Mouse (Mus musculus) lung, embryonic 15.5 days (tissue): ENCODE measurements around the gene Acsbg1. TPM values are rescaled to one million over a fixed set of nuclear protein-coding genes. Genes with fewer than 3 reads are reported as not detected.
"Not testable (repeated sequence)": the region's sequence is repeated elsewhere in the genome, so short reads cannot be mapped to it uniquely, and the experiment has no call there.

Experiments used
- ATAC-seq: fragments of 200-750 bp; cut with Nextera tagmentation; 2 replicates; pipeline ENCODE4 v1.8.0; 2017; ENCODE audit warnings: moderate number of reproducible peaks, borderline replicate concordance; ENCODE audit not compliant: low FRiP score, low TSS enrichment; ENCODE audit errors: extremely low read depth
- H3K27ac ChIP-seq: fragments of 300-500 bp; sonication (generic); 2 replicates; pipeline ENCODE4 v1.5.1; 2015; ENCODE audit warnings: moderate library complexity, mild to moderate bottlenecking, inconsistent platforms
- H3K27me3 ChIP-seq: fragments of 300-500 bp; sonication (generic); 2 replicates; pipeline ENCODE4 v1.6.1; 2015; ENCODE audit warnings: inconsistent platforms
- H3K36me3 ChIP-seq: fragments of 300-500 bp; sonication (generic); 2 replicates; pipeline ENCODE4 v1.6.1; 2015; ENCODE audit warnings: inconsistent platforms
- H3K4me1 ChIP-seq: fragments of 300-500 bp; sonication (generic); 2 replicates; pipeline ENCODE4 v1.6.1; 2015; ENCODE audit warnings: inconsistent platforms
- H3K4me2 ChIP-seq: fragments of 300-500 bp; sonication (generic); 2 replicates; pipeline ENCODE4 v1.6.1; 2015; ENCODE audit warnings: inconsistent platforms, mild to moderate bottlenecking, moderate library complexity
- H3K4me3 ChIP-seq: fragments of 300-500 bp; sonication (generic); 2 replicates; pipeline ENCODE4 v1.5.1; 2015; ENCODE audit warnings: mild to moderate bottlenecking, inconsistent platforms
- H3K9ac ChIP-seq: fragments of 300-500 bp; sonication (generic); 2 replicates; pipeline ENCODE4 v1.6.1; 2015; ENCODE audit warnings: inconsistent platforms
- H3K9me3 ChIP-seq: fragments of 300-500 bp; sonication (generic); 2 replicates; pipeline ENCODE4 v1.6.1; 2016; ENCODE audit warnings: inconsistent platforms
- WGBS: fragments of 180-500 bp; shearing (Covaris S2); methylation state at CpG from one replicate; pipeline ENCODE4 v1.1.7; 2015; 5-methylcytosine and 5-hydroxymethylcytosine counted together
- polyA plus RNA-seq: library from polyadenylated mRNA; unstranded; fragments of >200 nt; fragmentation: Nextera tagmentation; extraction: Ambion mirVana; gene quantifications from 2 replicates; pipeline ENCODE4 v1.2.1, GENCODE M21; 2015

Gene Acsbg1
- polyA plus RNA-seq, 1 experiment from 2014 or later: 0.39 TPM

GRCm38 (mm10) chr9:54602386-54602785, 59.3 kb downstream of the Acsbg1 start:
- H3K36me3 ChIP-seq: peaks cover 53% of the 10 kb centered on the region
- WGBS: 83% methylated on average over 2 of the region's 2 CpGs
- H3K9ac ChIP-seq: no peak overlapping the region
- H3K27me3 ChIP-seq: no peaks in the 10 kb centered on the region
- H3K4me3 ChIP-seq: no peak overlapping the region
- no peak overlapping the region for H3K27ac ChIP-seq
- no peaks in the 10 kb centered on the region for H3K4me1 ChIP-seq
- H3K9me3 ChIP-seq: no peaks in the 10 kb centered on the region
- H3K4me2 ChIP-seq: no peak overlapping the region
- no peak for ATAC-seq

GRCm38 (mm10) chr9:54596752-54597465, 64.8 kb downstream of the Acsbg1 start:
- no peak overlapping the region for H3K4me2 ChIP-seq
- no peak for ATAC-seq

GRCm38 (mm10) chr9:54593652-54594051, 68.0 kb downstream of the Acsbg1 start:
- not testable (repeated sequence) for ATAC-seq, H3K9ac ChIP-seq, H3K4me3 ChIP-seq, H3K27me3 ChIP-seq, H3K4me1 ChIP-seq, H3K4me2 ChIP-seq, H3K9me3 ChIP-seq, H3K27ac ChIP-seq
- H3K36me3 ChIP-seq: peaks cover 60% of the 10 kb centered on the region
- WGBS: 78% methylated on average over 4 of the region's 4 CpGs

More at GRCm38 (mm10) chr9:54596752-54597465, 64.8 kb downstream of the Acsbg1 start:
- Histone ChIP-seq H3K4me1 (no peaks in the 10 kb centered on the region), H3K27me3 (no peaks in the 10 kb centered on the region), H3K27ac (no peak overlapping the region), H3K9ac (no peak overlapping the region), H3K4me3 (no peak overlapping the region), H3K36me3 (peaks cover 76% of the 10 kb centered on the region), H3K9me3 (no peaks in the 10 kb centered on the region)
- WGBS: 93% methylated on average over 15 of the region's 15 CpGs

GRCm38 (mm10) chr9:54587863-54588262, 73.8 kb downstream of the Acsbg1 start:
- no peak for ATAC-seq
- H3K27me3 ChIP-seq: no peaks in the 10 kb centered on the region
- peaks cover 10% of the 10 kb centered on the region for H3K4me1 ChIP-seq
- WGBS: 74% methylated on average over 4 of the region's 4 CpGs
- no peak overlapping the region for H3K9ac ChIP-seq
- no peaks in the 10 kb centered on the region for H3K9me3 ChIP-seq
- H3K4me3 ChIP-seq: no peak overlapping the region
- no peak overlapping the region for H3K27ac ChIP-seq
- no peak overlapping the region for H3K4me2 ChIP-seq
- peaks cover 11% of the 10 kb centered on the region for H3K36me3 ChIP-seq

GRCm38 (mm10) chr9:54586199-54587061, 75.2 kb downstream of the Acsbg1 start, which contains the start of gene Idh3a:
Gene Idh3a, plus strand, starts transcription at chr9:54586334.
- peaks cover 5% of the 10 kb centered on the region for H3K36me3 ChIP-seq
- no peaks in the 10 kb centered on the region for H3K27me3 ChIP-seq
- whole genome bisulfite sequencing: 0% methylated on average over 63 of the region's 73 CpGs
- ATAC-seq: peak; percentile 100
- H3K9me3 ChIP-seq: no peaks in the 10 kb centered on the region
- no peak within 1 kb of the TSS for H3K27ac ChIP-seq
- H3K4me2 ChIP-seq: peak within 1 kb of the TSS; percentile 91
- H3K9ac ChIP-seq: peak within 1 kb of the TSS; percentile 72
- peak within 1 kb of the TSS; percentile 69 for H3K4me3 ChIP-seq
- peaks cover 10% of the 10 kb centered on the region for H3K4me1 ChIP-seq

- no peak for ATAC-seq
- H3K4me3 ChIP-seq: peak overlapping the region; percentile 69
- 30% methylated on average over 5 of the region's 5 CpGs for WGBS
- H3K27me3 ChIP-seq: no peaks in the 10 kb centered on the region
- H3K4me2 ChIP-seq: peak overlapping the region; percentile 91
- no peak overlapping the region for H3K27ac ChIP-seq
- H3K4me1 ChIP-seq: peaks cover 10% of the 10 kb centered on the region
- H3K36me3 ChIP-seq: peaks cover 4% of the 10 kb centered on the region; the same call in 1 of the 2 replicates
- peak overlapping the region; percentile 31; the same call in 1 of the 2 replicates for H3K9ac ChIP-seq
- H3K9me3 ChIP-seq: no peaks in the 10 kb centered on the region
Observed at GRCm38 (mm10) chr9:54585839-54586198, 75.9 kb downstream of the Acsbg1 start.

- not testable (repeated sequence) for ATAC-seq, H3K4me3 ChIP-seq, H3K27me3 ChIP-seq, H3K36me3 ChIP-seq, H3K27ac ChIP-seq, H3K4me2 ChIP-seq, H3K4me1 ChIP-seq, H3K9me3 ChIP-seq, H3K9ac ChIP-seq
- WGBS: 60% methylated on average over 2 of the region's 2 CpGs
Observed at GRCm38 (mm10) chr9:54584127-54584526, 77.5 kb downstream of the Acsbg1 start.

- Histone ChIP-seq H3K9me3 (no peaks in the 10 kb centered on the region), H3K4me1 (peaks cover 10% of the 10 kb centered on the region), H3K9ac (no peak overlapping the region), H3K27me3 (no peaks in the 10 kb centered on the region), H3K27ac (no peak overlapping the region), H3K4me3 (no peak overlapping the region), H3K4me2 (no peak overlapping the region), H3K36me3 (no peaks in the 10 kb centered on the region)
- 27% methylated on average over 1 of the region's 1 CpGs for WGBS
- ATAC-seq: no peak
Observed at GRCm38 (mm10) chr9:54583712-54584111, 78.0 kb downstream of the Acsbg1 start.

- Histone ChIP-seq H3K36me3 (no peaks in the 10 kb centered on the region), H3K9me3 (no peaks in the 10 kb centered on the region), H3K4me1 (peaks cover 3% of the 10 kb centered on the region; the same call in 1 of the 2 replicates)
Observed at GRCm38 (mm10) chr9:54571130-54571839, 90.4 kb downstream of the Acsbg1 start.

GRCm38 (mm10) chr9:54568732-54569131, 92.9 kb downstream of the Acsbg1 start:
- no peak overlapping the region for H3K9ac ChIP-seq
- no peak overlapping the region for H3K4me3 ChIP-seq
- H3K4me2 ChIP-seq: no peak overlapping the region
- no peaks in the 10 kb centered on the region for H3K9me3 ChIP-seq
- H3K36me3 ChIP-seq: no peaks in the 10 kb centered on the region
- H3K4me1 ChIP-seq: peaks cover 3% of the 10 kb centered on the region; the same call in 1 of the 2 replicates
- H3K27ac ChIP-seq: no peak overlapping the region
- no peak for ATAC-seq
- H3K27me3 ChIP-seq: no peaks in the 10 kb centered on the region
- WGBS: 34% methylated on average over 2 of the region's 2 CpGs

More at GRCm38 (mm10) chr9:54571130-54571839, 90.4 kb downstream of the Acsbg1 start:
- Histone ChIP-seq H3K27me3 (no peaks in the 10 kb centered on the region), H3K9ac (no peak overlapping the region), H3K27ac (no peak overlapping the region), H3K4me3 (no peak overlapping the region), H3K4me2 (no peak overlapping the region)
- WGBS: 27% methylated on average over 9 of the region's 9 CpGs
- no peak for ATAC-seq

GRCm38 (mm10) chr9:54566958-54567357, 94.7 kb downstream of the Acsbg1 start:
- WGBS: 40% methylated on average over 4 of the region's 4 CpGs
- no peak overlapping the region for H3K9ac ChIP-seq
- no peaks in the 10 kb centered on the region for H3K27me3 ChIP-seq
- no peak overlapping the region for H3K4me2 ChIP-seq
- H3K27ac ChIP-seq: peak overlapping the region; percentile 54
- peaks cover 3% of the 10 kb centered on the region; the same call in 1 of the 2 replicates for H3K4me1 ChIP-seq
- peak; percentile 19; the same call in 1 of the 2 replicates for ATAC-seq
- no peaks in the 10 kb centered on the region for H3K9me3 ChIP-seq
- no peaks in the 10 kb centered on the region for H3K36me3 ChIP-seq
- no peak overlapping the region for H3K4me3 ChIP-seq
